Mouse (Mus musculus) kidney, postnatal 4 days (tissue): ENCODE measurements around the gene Zbtb17.

Experiments
- DNase-seq, 2 experiments: peaks; one replicate each; pipeline ENCODE4 v3.0.0; 2021; ENCODE audit warnings: mixed read lengths in 2 of 2

The Zbtb17 gene

DNA sequence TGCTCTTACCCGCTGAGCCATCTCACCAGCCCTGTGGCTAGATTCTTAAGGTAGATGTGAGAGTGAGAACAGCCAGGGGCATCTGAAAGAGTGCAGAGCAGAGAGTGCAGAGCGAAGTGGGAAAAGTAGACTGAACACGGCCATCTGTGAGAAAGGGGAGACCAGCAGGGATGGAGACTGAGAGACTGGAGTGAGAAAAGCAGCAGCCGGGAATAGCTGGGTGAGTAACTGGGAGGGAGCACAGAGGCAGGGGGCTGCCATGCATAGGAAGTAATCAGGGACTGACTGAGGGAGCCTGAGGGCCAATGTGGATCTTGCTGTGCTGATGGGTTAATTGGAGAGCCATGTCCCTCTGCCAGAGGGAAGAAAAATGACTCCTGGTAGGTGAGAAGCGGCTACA lies 58.3 kb downstream of the Zbtb17 start:
- no peak for DNase-seq

DNA sequence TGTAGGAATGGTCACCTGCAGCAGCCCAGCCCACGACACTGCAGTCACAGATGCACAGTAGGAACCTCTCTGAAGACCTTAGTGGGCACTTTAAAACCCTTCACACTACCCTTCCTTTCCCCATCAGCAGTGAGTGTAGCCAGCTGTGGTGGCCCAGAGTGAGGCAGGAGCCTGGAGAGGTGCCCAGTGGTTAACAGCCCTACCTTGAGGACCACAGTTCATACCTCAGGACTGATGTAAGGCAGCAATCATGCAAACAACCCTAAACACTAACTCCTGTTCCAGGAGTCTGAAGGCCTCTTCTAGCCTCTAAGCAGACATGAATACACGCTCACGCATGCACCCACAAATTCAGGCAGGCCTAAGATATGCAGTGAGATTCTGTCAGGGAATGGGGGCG lies 60.0 kb downstream of the Zbtb17 start:
- DNase-seq, result no peak

DNA sequence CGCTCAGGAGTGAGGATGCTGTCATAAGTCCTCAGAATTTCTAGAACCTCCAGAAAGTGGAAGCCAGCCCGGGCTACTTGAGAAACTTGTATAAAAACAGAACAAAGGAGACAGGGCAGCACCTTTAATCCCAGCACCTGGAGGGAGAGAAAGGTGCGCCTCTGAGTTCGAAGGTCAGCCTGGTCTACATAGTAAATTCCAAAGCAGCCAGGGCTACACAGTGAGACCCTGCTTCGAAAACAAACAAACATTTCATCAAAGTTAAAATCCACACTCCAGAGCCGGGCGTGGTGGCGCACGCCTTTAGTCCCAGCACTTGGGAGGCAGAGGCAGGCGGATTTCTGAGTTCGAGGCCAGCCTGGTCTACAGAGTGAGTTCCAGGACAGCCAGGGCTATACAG lies 61.4 kb downstream of the Zbtb17 start:
- DNase-seq, result no peak

DNA sequence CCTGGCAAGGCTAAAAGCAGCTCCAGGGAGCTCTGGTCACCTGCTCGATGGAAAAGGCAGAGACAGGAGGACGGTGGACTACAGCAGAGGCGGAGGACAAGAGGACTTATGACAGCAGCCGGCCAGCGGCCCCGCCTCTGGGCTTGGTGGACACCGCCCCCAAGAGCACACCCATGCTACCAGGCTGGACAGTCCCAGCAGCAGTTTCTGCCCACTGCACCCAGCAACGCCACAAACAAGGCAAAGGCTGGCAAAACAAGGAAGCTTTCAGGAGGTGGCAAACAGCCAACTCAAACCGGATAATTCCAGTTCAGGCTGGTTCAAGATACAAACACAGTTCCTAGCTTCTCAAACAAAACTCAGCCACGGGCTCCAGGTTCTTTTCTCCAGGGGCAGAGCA lies 61.9 kb downstream of the Zbtb17 start:
- DNase-seq, result peak; percentile 86 to 91

DNA sequence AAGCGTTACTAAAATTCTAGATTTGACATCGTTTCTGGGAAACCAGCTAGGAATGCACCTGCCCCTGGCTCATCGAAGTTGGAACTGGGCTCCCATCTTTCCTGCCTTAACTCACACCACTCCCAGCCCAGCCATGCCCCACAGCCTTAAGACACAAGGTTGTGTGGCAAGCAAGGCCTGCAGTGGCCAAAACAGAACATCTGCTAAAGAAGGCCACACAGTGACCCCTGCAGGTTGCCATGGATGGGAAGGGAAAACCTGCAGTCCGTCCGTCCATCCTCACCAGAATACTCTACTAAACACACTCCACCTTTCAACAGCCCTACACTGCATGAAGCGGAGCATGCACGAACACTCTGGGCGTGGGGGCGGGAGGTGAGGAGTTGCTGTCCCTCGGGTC lies 62.4 kb downstream of the Zbtb17 start:
- peak; percentile 58 to 75 for DNase-seq

DNA sequence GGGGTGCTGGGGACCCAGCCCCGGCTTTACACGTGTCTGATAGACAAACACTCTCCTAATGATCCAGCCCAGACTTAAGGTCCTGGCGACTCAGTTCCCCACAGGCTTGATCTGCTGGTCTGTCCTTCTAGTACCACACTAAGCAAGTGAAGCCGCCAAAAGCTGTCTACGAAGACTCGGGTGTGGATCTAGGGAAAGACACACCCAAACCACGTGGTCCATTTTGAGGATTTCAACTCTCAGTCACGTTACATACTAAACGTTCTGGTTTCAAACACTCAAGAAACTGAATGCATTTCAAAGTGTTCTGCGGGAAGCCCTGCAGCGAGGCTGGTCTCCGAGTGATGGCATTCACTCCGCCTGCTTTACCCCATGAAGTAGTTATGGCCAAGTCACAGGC lies 66.0 kb downstream of the Zbtb17 start:
- no peak for DNase-seq

DNA sequence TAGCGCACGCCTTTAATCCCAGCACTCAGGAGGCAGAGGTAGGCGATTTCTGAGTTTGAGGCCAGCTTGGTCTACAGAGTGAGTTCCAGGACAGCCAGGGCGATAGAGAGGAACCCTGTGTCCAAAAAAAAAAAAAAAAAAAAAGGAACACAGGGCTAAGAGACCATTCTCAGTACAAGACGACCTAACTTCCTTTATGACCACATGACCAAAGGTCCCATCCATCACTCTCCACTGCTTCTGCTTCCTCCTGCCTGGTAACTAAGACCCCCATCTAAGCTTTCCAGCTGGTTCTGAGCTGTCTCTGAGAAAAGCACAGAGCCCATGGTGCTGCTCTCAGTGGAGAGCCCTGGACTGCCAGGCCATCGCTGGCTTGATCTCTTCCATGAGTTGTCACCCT lies 67.7 kb downstream of the Zbtb17 start:
- no peak for DNase-seq

DNA sequence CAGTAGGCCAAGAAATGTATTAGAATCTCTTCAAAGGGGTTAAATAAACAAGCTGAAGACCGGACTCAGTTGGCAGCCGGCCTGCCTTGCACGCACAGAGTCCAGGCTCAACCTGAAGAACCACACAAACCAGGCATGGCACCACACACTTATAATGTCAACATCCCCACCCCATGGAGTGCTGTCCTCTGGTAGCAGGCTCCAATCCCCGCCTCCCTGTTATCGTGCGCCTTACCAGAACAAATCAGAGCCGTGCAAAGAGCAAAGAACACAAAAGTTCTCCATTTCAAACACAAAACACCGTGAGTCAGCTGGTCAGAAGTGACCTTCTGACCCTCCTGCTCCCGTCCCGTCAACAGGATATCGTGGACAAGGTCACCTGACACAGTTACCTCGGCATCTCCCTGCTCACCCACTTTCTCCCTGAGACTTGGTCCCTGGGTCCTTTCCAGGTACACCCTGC lies 69.8 kb downstream of the Zbtb17 start:
- DNase-seq, result peak; percentile 19 to 41
